Mouse (Mus musculus): ENCODE measurements at regions not wholly inside any gene's neighbourhood (a gene's known extent, or its start where the extent isn't known, plus 50 kb on each side); places are given as distances from the start of the nearest gene placed in this dataset.

GRCm38 (mm10) chr9:47165480-47166131 is 167.1 kb downstream of the Gm4791 start:
- TF ChIP-seq USF1 (IDR thresholded peaks at IDR 0.05; ENCODE audit: low read depth) (no peak), POLR2AphosphoS2 (IDR thresholded peaks at IDR 0.05; ENCODE audit: insufficient read length, low read depth) (no peak), E2F4 (IDR thresholded peaks at IDR 0.05; ENCODE audit: insufficient read depth) (no peak), SRF (IDR thresholded peaks at IDR 0.05; ENCODE audit: control insufficient read depth, insufficient read length, low read depth) (no peak), POLR2A (IDR thresholded peaks at IDR 0.05; ENCODE audit: insufficient read length, low read depth) (no peak), TCF3 (IDR thresholded peaks at IDR 0.05; ENCODE audit: insufficient read length, low read depth) (no peak), CEBPB (IDR thresholded peaks at IDR 0.05; ENCODE audit: insufficient read depth, poor library complexity, severe bottlenecking) (no peak), MAX (IDR thresholded peaks at IDR 0.05; ENCODE audit: low read depth) (no peak), TCF12 (IDR thresholded peaks at IDR 0.05; ENCODE audit: insufficient read depth, poor library complexity, severe bottlenecking) (no peak), MYOD1 (IDR thresholded peaks at IDR 0.05; ENCODE audit: control insufficient read depth in 1 of 3, insufficient read length in 2 of 3, low read depth in 2 of 3) (no peak), REST (IDR thresholded peaks at IDR 0.05; ENCODE audit: insufficient read depth, insufficient read length) (no peak), MYOG (IDR thresholded peaks at IDR 0.05; ENCODE audit: control insufficient read depth in 1 of 3, insufficient read depth in 1 of 3, insufficient read length in 2 of 3, low read depth in 2 of 3) (no peak)
- Histone ChIP-seq H3K36me3 (ENCODE audit: control insufficient read depth, insufficient read depth) (no peaks in the 10 kb centered on the region), H3K27me3 (ENCODE audit: control insufficient read depth, insufficient read depth, insufficient read length) (no peaks in the 10 kb centered on the region), H3ac (ENCODE audit: control insufficient read depth, insufficient read length) (no peak overlapping the region), H3K79me2 (ENCODE audit: control insufficient read depth, insufficient read depth) (no peaks in the 10 kb centered on the region), H3K4me3 (no peak overlapping the region), H3K4me2 (ENCODE audit: low read depth) (no peak overlapping the region)

DNA sequence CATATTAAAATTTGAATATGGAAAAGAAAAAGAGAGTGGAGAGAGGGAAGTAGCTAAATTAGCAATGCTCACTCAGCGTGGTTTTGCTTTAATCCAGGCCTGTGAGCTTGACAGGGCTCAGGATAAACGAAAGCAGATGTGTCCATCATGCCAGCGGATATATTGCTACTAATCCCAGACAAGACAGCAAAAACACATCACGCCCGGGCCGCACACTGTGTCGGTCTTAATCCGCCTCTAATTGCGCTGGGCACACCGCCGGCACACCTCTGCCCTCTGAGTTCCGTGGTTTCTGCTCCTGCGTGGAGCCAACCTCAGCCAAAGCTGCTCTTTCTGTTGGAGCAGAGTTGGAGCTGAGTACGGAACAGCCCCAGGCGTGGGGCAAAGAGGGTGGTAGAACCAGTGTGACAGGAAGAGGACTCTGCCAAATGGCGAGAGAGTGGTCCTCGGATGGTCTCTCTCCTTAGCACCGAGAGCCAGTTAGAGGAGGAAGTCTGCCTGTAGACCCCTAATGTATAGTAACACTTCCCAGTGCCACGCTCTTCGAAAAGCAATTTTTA is 169.2 kb downstream of the Gm4791 start:
- Histone ChIP-seq H3K79me2 (ENCODE audit: control insufficient read depth, insufficient read depth) (no peaks in the 10 kb centered on the region), H3K36me3 (ENCODE audit: control insufficient read depth, insufficient read depth) (no peaks in the 10 kb centered on the region), H3K4me3 (no peak overlapping the region), H3K27me3 (ENCODE audit: control insufficient read depth, insufficient read depth, insufficient read length) (no peaks in the 10 kb centered on the region), H3K4me2 (ENCODE audit: low read depth) (no peak overlapping the region), H3ac (ENCODE audit: control insufficient read depth, insufficient read length) (no peak overlapping the region)
- no peak for TF ChIP-seq SRF (IDR thresholded peaks at IDR 0.05; ENCODE audit: control insufficient read depth, insufficient read length, low read depth)

DNA sequence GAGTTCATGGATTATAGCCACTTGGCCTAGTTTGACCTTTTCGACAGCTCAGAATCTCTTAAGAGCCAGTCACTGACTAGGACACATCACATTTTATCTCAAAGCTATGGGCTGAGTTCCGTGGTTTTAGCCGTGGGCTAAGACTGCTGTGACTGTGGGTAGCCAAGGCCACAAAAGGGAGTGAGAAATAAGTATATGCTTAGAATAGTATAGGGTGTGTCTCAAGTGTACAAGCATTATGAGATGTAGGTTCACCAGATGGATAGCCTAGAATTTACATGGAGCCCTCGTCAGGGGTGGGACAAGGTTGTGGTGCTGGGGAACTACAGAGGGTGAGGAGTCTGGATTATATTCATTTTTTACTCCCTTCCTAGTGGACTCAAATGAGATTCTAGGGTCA is 177.5 kb downstream of the Gm4791 start:
- Histone ChIP-seq H3K4me2 (ENCODE audit: low read depth) (no peak overlapping the region), H3K36me3 (ENCODE audit: control insufficient read depth, insufficient read depth) (no peaks in the 10 kb centered on the region), H3ac (ENCODE audit: control insufficient read depth, insufficient read length) (no peak overlapping the region), H3K79me2 (ENCODE audit: control insufficient read depth, insufficient read depth) (no peaks in the 10 kb centered on the region), H3K27me3 (ENCODE audit: control insufficient read depth, insufficient read depth, insufficient read length) (no peaks in the 10 kb centered on the region), H3K4me3 (no peak overlapping the region)
- TF ChIP-seq CEBPB (IDR thresholded peaks at IDR 0.05; ENCODE audit: insufficient read depth, poor library complexity, severe bottlenecking) (no peak), TCF3 (IDR thresholded peaks at IDR 0.05; ENCODE audit: insufficient read length, low read depth) (no peak), TCF12 (IDR thresholded peaks at IDR 0.05; ENCODE audit: insufficient read depth, poor library complexity, severe bottlenecking) (no peak), USF1 (IDR thresholded peaks at IDR 0.05; ENCODE audit: low read depth) (no peak), MYOG (IDR thresholded peaks at IDR 0.05; ENCODE audit: control insufficient read depth in 1 of 3, insufficient read depth in 1 of 3, insufficient read length in 2 of 3, low read depth in 2 of 3) (no peak), POLR2A (IDR thresholded peaks at IDR 0.05; ENCODE audit: insufficient read length, low read depth) (no peak)

GRCm38 (mm10) chr9:47218101-47218500 is 219.6 kb downstream of the Gm4791 start:
- no peak overlapping the region for H3K4me3 ChIP-seq
- no peaks in the 10 kb centered on the region for H3K27me3 ChIP-seq (ENCODE audit: control insufficient read depth, insufficient read depth, insufficient read length)
- no peaks in the 10 kb centered on the region for H3K79me2 ChIP-seq (ENCODE audit: control insufficient read depth, insufficient read depth)
- H3K4me2 ChIP-seq (ENCODE audit: low read depth) = no peak overlapping the region
- H3K36me3 ChIP-seq (ENCODE audit: control insufficient read depth, insufficient read depth) = no peaks in the 10 kb centered on the region
- no peak for TF ChIP-seq POLR2A (IDR thresholded peaks at IDR 0.05; ENCODE audit: insufficient read length, low read depth)
- TF ChIP-seq TCF12 (IDR thresholded peaks at IDR 0.05; ENCODE audit: insufficient read depth, poor library complexity, severe bottlenecking) = no peak
- TF ChIP-seq REST (IDR thresholded peaks at IDR 0.05; ENCODE audit: insufficient read depth, insufficient read length) = no peak
- no peak for TF ChIP-seq TCF3 (IDR thresholded peaks at IDR 0.05; ENCODE audit: insufficient read length, low read depth)
- no peak for TF ChIP-seq CEBPB (IDR thresholded peaks at IDR 0.05; ENCODE audit: insufficient read depth, poor library complexity, severe bottlenecking)
- no peak for TF ChIP-seq SRF (IDR thresholded peaks at IDR 0.05; ENCODE audit: control insufficient read depth, insufficient read length, low read depth)
- H3ac ChIP-seq (ENCODE audit: control insufficient read depth, insufficient read length) = no peak overlapping the region

GRCm38 (mm10) chr9:47223536-47223935 is 225.0 kb downstream of the Gm4791 start:
- peaks cover 19% of the 10 kb centered on the region for H3K27me3 ChIP-seq (ENCODE audit: control insufficient read depth, insufficient read depth, insufficient read length)
- no peak overlapping the region for H3K4me3 ChIP-seq
- H3ac ChIP-seq (ENCODE audit: control insufficient read depth, insufficient read length) = no peak overlapping the region
- TF ChIP-seq POLR2A (IDR thresholded peaks at IDR 0.05; ENCODE audit: insufficient read length, low read depth) = no peak
- TF ChIP-seq SRF (IDR thresholded peaks at IDR 0.05; ENCODE audit: control insufficient read depth, insufficient read length, low read depth) = no peak
- no peak for TF ChIP-seq MYOD1 (IDR thresholded peaks at IDR 0.05; ENCODE audit: control insufficient read depth in 1 of 3, insufficient read length in 2 of 3, low read depth in 2 of 3)
- TF ChIP-seq E2F4 (IDR thresholded peaks at IDR 0.05; ENCODE audit: insufficient read depth) = no peak
- TF ChIP-seq CEBPB (IDR thresholded peaks at IDR 0.05; ENCODE audit: insufficient read depth, poor library complexity, severe bottlenecking) = no peak
- no peak for TF ChIP-seq MYOG (IDR thresholded peaks at IDR 0.05; ENCODE audit: control insufficient read depth in 1 of 3, insufficient read depth in 1 of 3, insufficient read length in 2 of 3, low read depth in 2 of 3)
- no peak for TF ChIP-seq POLR2AphosphoS2 (IDR thresholded peaks at IDR 0.05; ENCODE audit: insufficient read length, low read depth)
- TF ChIP-seq MAX (IDR thresholded peaks at IDR 0.05; ENCODE audit: low read depth) = no peak
- TF ChIP-seq REST (IDR thresholded peaks at IDR 0.05; ENCODE audit: insufficient read depth, insufficient read length) = no peak
- no peak for TF ChIP-seq TCF12 (IDR thresholded peaks at IDR 0.05; ENCODE audit: insufficient read depth, poor library complexity, severe bottlenecking)
- no peak for TF ChIP-seq TCF3 (IDR thresholded peaks at IDR 0.05; ENCODE audit: insufficient read length, low read depth)
- TF ChIP-seq USF1 (IDR thresholded peaks at IDR 0.05; ENCODE audit: low read depth) = no peak
- no peak overlapping the region for H3K4me2 ChIP-seq (ENCODE audit: low read depth)
- H3K36me3 ChIP-seq (ENCODE audit: control insufficient read depth, insufficient read depth) = no peaks in the 10 kb centered on the region
- H3K79me2 ChIP-seq (ENCODE audit: control insufficient read depth, insufficient read depth) = no peaks in the 10 kb centered on the region

All from myocyte (in vitro differentiated cells).